Mouse (Mus musculus) small intestine, adult 2 months (tissue): Measurements from ENCODE around the gene Pygb. TPM values are rescaled to one million over a fixed set of nuclear protein-coding genes. Genes with fewer than 3 reads are reported as not detected.

Experiments
- H3K27ac ChIP-seq: fragments of 200-500 bp; 2 replicates; pipeline ENCODE4 v1.5.1; 2012; ENCODE audit warnings: low read depth, low read length, control low read depth, inconsistent platforms; ENCODE audit not compliant: insufficient read depth
- H3K27me3 ChIP-seq: fragments of 200-500 bp; 2 replicates; pipeline ENCODE4 v1.6.1; 2012; ENCODE audit warnings: mild to moderate bottlenecking, moderate library complexity, low read length, inconsistent platforms; ENCODE audit not compliant: control insufficient read depth, insufficient read depth
- H3K36me3 ChIP-seq: fragments of 200-500 bp; 2 replicates; pipeline ENCODE4 v1.6.1; 2012; ENCODE audit warnings: mild to moderate bottlenecking, low read length, control low read depth, inconsistent platforms; ENCODE audit not compliant: control insufficient read depth, insufficient read depth
- H3K4me1 ChIP-seq: fragments of 200-500 bp; 2 replicates; pipeline ENCODE4 v1.6.1; 2012; ENCODE audit warnings: low read length, inconsistent platforms, mixed read lengths; ENCODE audit not compliant: control insufficient read depth, insufficient read depth, insufficient read length
- H3K4me3 ChIP-seq: fragments of 200-500 bp; 2 replicates; pipeline ENCODE4 v1.5.1; 2012; ENCODE audit warnings: low read depth, mild to moderate bottlenecking, control low read depth, inconsistent platforms, low read length, moderate library complexity
- CTCF ChIP-seq: fragments of 200-500 bp; IDR thresholded peaks from 2 replicates; pipeline ENCODE4 v1.5.1; 2012; ENCODE audit warnings: low read depth, mild to moderate bottlenecking, control low read depth, inconsistent platforms, low read length, moderate library complexity, mixed read lengths; ENCODE audit not compliant: insufficient replicate concordance, insufficient read length; ENCODE audit errors: extremely low read depth
- POLR2A ChIP-seq: fragments of 200-500 bp; IDR thresholded peaks from 2 replicates; pipeline ENCODE4 v1.6.1; 2012; ENCODE audit warnings: low read depth, mild to moderate bottlenecking, control low read depth, inconsistent platforms, low read length, moderate library complexity
- WGBS: fragments of 180-500 bp; shearing (Covaris S2); methylation state at CpG from one replicate; pipeline ENCODE4 v1.1.7; 2018; 5-methylcytosine and 5-hydroxymethylcytosine counted together
- polyA plus RNA-seq: library from polyadenylated mRNA; depleted of rRNA; stranded (reverse); fragments of >200 nt; gene quantifications from 2 replicates; pipeline ENCODE4 v1.2.3, GENCODE M21; 2012

Pygb gene
- polyA plus RNA-seq, 1 experiment = 20.5 TPM

DNA sequence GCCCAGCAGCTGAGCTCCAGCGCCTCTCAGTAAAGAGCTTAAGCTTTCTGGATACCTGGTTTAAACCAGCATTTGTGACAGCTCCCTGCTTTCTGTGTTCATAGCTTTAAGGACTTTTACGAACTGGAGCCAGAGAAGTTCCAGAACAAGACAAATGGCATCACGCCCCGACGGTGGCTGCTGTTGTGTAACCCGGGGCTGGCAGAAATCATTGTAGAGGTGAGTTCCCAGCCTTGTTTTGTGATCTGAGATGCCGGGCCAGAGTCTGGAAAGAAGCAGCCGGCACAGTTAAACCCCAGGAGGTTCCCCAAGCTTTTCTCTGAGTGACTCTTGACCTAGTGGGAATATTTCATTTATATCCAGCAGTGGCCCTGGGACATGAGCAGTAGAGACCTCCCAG is 32.2 kb downstream of the Pygb start:
- H3K27me3 ChIP-seq = no peaks in the 10 kb centered on the region
- H3K27ac ChIP-seq = no peak overlapping the region
- 86% methylated on average over 8 of the region's 8 CpGs for WGBS
- no peaks in the 10 kb centered on the region for H3K4me1 ChIP-seq
- H3K36me3 ChIP-seq = peaks cover 60% of the 10 kb centered on the region
- TF ChIP-seq POLR2A (no peak), CTCF (no peak)
- no peak overlapping the region for H3K4me3 ChIP-seq

DNA sequence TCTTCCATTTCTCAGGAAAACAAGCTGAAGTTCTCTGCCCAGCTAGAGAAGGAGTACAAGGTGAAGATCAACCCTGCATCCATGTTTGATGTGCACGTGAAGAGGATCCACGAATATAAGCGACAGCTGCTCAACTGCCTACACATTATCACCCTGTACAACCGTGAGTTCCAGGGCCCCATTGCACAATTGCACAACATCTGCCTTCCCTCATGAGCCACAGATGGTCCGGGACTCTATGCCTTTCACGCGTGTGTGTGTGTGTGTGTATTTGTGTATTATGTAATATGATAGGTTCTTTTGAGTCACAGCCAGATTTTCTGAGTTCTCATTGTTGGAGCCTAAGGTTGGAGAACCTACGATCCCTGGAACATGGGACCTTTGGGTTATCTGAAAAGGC is 34.2 kb downstream of the Pygb start:
- 81% methylated on average over 8 of the region's 8 CpGs for WGBS
- Histone ChIP-seq H3K36me3 (peaks cover 57% of the 10 kb centered on the region), H3K27ac (no peak overlapping the region), H3K4me1 (peaks cover 2% of the 10 kb centered on the region; the same call in 1 of the 2 replicates), H3K4me3 (no peak overlapping the region), H3K27me3 (no peaks in the 10 kb centered on the region)
- TF ChIP-seq CTCF (no peak), POLR2A (no peak)

DNA sequence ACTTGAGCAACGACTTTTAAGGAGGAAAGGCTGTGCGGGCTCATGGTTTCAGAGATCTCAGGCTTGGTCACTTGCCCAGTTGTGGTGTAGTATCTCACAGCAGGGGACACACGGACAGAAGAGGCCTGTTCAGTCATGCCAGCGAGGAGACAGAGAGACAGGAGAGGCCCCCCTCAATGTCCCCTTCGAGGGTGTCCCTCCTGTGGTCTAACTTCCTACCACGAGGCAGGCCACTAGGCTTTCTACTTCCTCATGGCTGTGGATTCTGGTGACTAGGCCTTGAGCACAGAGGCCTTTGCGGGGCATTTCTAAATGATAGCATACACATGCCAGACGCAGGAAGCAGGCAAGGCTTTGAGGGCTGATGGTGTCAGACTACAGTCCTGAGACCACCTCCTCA is 36.5 kb downstream of the Pygb start:
- Histone ChIP-seq H3K4me3 (no peak overlapping the region), H3K27ac (no peak overlapping the region), H3K36me3 (peaks cover 63% of the 10 kb centered on the region), H3K4me1 (peaks cover 2% of the 10 kb centered on the region; the same call in 1 of the 2 replicates), H3K27me3 (no peaks in the 10 kb centered on the region)
- TF ChIP-seq CTCF = no peak
- TF ChIP-seq POLR2A = no peak
- WGBS = 60% methylated on average over 8 of the region's 8 CpGs

DNA sequence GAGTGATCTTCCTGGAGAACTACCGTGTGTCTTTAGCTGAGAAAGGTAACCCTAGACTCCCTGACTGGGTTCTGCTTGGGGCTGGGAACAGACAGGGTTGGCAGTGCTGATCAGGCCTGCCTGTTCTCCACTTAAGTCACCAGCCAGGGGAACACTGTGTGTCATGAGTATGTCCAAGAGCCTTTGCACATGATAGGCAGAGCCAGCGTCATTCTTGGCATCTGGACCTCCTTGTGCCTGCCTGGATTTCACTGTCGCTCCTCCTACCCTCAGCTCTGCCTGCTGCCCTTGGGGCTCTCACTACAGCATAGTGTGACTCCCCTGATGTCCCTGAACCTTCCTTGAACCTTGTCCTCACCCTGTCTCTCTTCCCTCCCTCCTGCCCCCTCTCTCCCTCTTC is 39.9 kb downstream of the Pygb start:
- no peaks in the 10 kb centered on the region for H3K27me3 ChIP-seq
- peaks cover 5% of the 10 kb centered on the region; the same call in 1 of the 2 replicates for H3K4me1 ChIP-seq
- H3K4me3 ChIP-seq = no peak overlapping the region
- TF ChIP-seq CTCF (no peak), POLR2A (no peak)
- 88% methylated on average over 3 of the region's 3 CpGs for WGBS
- peaks cover 71% of the 10 kb centered on the region for H3K36me3 ChIP-seq
- no peak overlapping the region for H3K27ac ChIP-seq

DNA sequence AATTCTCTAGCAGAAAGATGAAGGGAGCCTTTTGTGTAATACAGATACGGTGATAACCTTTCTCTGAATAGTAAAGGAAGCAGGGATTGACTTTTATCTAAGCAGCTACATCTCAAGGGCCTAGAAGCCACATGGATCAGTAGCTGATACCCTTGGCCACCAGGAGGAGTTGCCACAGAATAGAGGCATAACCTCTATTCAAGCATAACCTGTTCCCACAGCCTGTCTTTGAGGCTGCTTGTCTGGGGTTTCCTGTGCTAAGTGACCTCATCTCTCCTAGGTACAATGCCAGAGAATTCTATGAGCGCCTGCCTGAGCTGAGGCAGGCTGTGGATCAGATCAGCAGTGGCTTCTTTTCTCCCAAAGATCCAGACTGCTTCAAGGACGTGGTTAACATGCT is 41.6 kb downstream of the Pygb start:
- Histone ChIP-seq H3K4me1 (peaks cover 5% of the 10 kb centered on the region; the same call in 1 of the 2 replicates), H3K27me3 (no peaks in the 10 kb centered on the region), H3K36me3 (peaks cover 82% of the 10 kb centered on the region), H3K27ac (no peak overlapping the region), H3K4me3 (no peak overlapping the region)
- TF ChIP-seq POLR2A = no peak
- no peak for TF ChIP-seq CTCF
- 51% methylated on average over 3 of the region's 3 CpGs for WGBS

DNA sequence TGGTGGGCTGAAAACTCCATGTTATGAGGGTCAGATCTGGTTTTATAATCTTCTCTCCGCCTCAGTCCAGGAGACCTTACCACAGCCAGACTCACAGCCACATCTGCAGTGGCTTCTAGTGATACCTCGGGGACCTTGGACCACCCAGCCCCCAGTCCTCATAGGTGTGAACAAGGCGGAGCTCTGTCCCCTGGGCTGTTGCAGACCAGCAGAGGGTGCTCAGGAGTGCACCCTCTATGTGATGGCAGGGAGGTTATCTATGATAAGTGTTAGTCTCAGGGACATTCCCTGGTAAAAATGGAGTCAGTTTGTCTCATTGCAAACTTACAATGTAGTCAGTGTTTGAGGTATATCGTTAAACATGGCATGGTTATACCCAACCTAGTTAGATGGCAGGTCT is 42.1 kb downstream of the Pygb start:
- H3K4me1 ChIP-seq = peaks cover 5% of the 10 kb centered on the region; the same call in 1 of the 2 replicates
- WGBS = 73% methylated on average over 4 of the region's 4 CpGs
- H3K4me3 ChIP-seq = no peak overlapping the region
- H3K36me3 ChIP-seq = peaks cover 83% of the 10 kb centered on the region
- no peaks in the 10 kb centered on the region for H3K27me3 ChIP-seq
- H3K27ac ChIP-seq = no peak overlapping the region
- TF ChIP-seq POLR2A = no peak

DNA sequence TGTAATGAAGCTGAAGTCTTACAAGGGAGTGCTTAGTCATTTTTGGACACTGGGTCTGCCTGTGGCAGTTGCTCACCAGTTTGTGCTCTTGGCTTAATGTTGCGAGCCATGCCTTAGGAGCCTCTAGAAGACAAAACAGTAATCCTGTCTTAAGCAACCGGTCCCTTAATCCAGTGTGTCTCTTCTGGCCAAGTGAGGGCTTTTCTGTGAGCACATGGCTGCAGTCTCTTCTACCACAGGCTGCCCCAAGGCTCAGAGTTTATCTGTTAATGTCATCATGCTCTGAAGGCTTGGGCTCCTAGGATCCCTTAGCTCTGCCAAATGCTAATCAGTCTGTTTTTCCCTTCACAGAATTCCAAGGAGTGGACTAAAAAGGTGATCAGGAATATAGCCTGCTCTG is 43.5 kb downstream of the Pygb start:
- Histone ChIP-seq H3K27ac (no peak overlapping the region), H3K4me1 (peaks cover 3% of the 10 kb centered on the region; the same call in 1 of the 2 replicates), H3K4me3 (no peak overlapping the region), H3K36me3 (peaks cover 76% of the 10 kb centered on the region), H3K27me3 (no peaks in the 10 kb centered on the region)
- TF ChIP-seq POLR2A (no peak), CTCF (no peak)
- 96% methylated on average over 2 of the region's 2 CpGs for WGBS
